Mouse (Mus musculus): ENCODE measurements at regions not wholly inside any gene's neighbourhood (a gene's known extent, or its start where the extent isn't known, plus 50 kb on each side); places are given as distances from the start of the nearest gene placed in this dataset.

- no peak for ATAC-seq (ENCODE audit: poor library complexity, severe bottlenecking)
Observed at GRCm38 (mm10) chr8:64422200-64422849, 216.3 kb upstream of the Tll1 start.

GRCm38 (mm10) chr8:64421502-64422199, 215.6 kb upstream of the Tll1 start:
- no peak for ATAC-seq (ENCODE audit: poor library complexity, severe bottlenecking)

- ATAC-seq (ENCODE audit: poor library complexity, severe bottlenecking): no peak
Observed at GRCm38 (mm10) chr8:64412488-64413188, 206.6 kb upstream of the Tll1 start.

GRCm38 (mm10) chr8:64406775-64407490, 200.9 kb upstream of the Tll1 start:
- ATAC-seq (ENCODE audit: poor library complexity, severe bottlenecking): no peak

- ATAC-seq (ENCODE audit: poor library complexity, severe bottlenecking): no peak
Observed at GRCm38 (mm10) chr8:64399554-64399953, 193.5 kb upstream of the Tll1 start.

- ATAC-seq (ENCODE audit: poor library complexity, severe bottlenecking): no peak
Observed at GRCm38 (mm10) chr8:64397876-64398275, 191.8 kb upstream of the Tll1 start.

GRCm38 (mm10) chr8:64395816-64396215, 189.7 kb upstream of the Tll1 start:
- ATAC-seq (ENCODE audit: poor library complexity, severe bottlenecking): no peak

- ATAC-seq (ENCODE audit: poor library complexity, severe bottlenecking): no peak
Observed at GRCm38 (mm10) chr8:64389488-64389887, 183.4 kb upstream of the Tll1 start.

- no peak for ATAC-seq (ENCODE audit: poor library complexity, severe bottlenecking)
Observed at GRCm38 (mm10) chr8:64388299-64388698, 182.2 kb upstream of the Tll1 start.

GRCm38 (mm10) chr8:64379732-64380349, 173.8 kb upstream of the Tll1 start:
- no peak for ATAC-seq (ENCODE audit: poor library complexity, severe bottlenecking)

- no peak for ATAC-seq (ENCODE audit: poor library complexity, severe bottlenecking)
Observed at GRCm38 (mm10) chr8:64377830-64378229, 171.8 kb upstream of the Tll1 start.

- peak; percentile 63 for ATAC-seq (ENCODE audit: poor library complexity, severe bottlenecking)
Observed at GRCm38 (mm10) chr8:64375509-64375908, 169.4 kb upstream of the Tll1 start.

GRCm38 (mm10) chr8:64374980-64375379, 168.9 kb upstream of the Tll1 start:
- no peak for ATAC-seq (ENCODE audit: poor library complexity, severe bottlenecking)

GRCm38 (mm10) chr8:64369973-64370372, 163.9 kb upstream of the Tll1 start:
- ATAC-seq (ENCODE audit: poor library complexity, severe bottlenecking): 0 out of 2 replicates have a peak, but pooled peaks have one; percentile 28

- no peak for ATAC-seq (ENCODE audit: poor library complexity, severe bottlenecking)
Observed at GRCm38 (mm10) chr8:64367906-64368305, 161.8 kb upstream of the Tll1 start.

GRCm38 (mm10) chr8:64366974-64367266, 160.8 kb upstream of the Tll1 start:
- no peak for ATAC-seq (ENCODE audit: poor library complexity, severe bottlenecking)

GRCm38 (mm10) chr8:64366226-64366973, 160.3 kb upstream of the Tll1 start:
- ATAC-seq (ENCODE audit: poor library complexity, severe bottlenecking): no peak

- ATAC-seq (ENCODE audit: poor library complexity, severe bottlenecking): no peak
Observed at GRCm38 (mm10) chr8:64357092-64357491, 151.0 kb upstream of the Tll1 start.

- no peak for ATAC-seq (ENCODE audit: poor library complexity, severe bottlenecking)
Observed at GRCm38 (mm10) chr8:64348082-64348646, 142.1 kb upstream of the Tll1 start.

GRCm38 (mm10) chr8:64347490-64347889, 141.4 kb upstream of the Tll1 start:
- no peak for ATAC-seq (ENCODE audit: poor library complexity, severe bottlenecking)

Data from megakaryocyte, adult 5-6 weeks (primary cell).